Mouse (Mus musculus) c-Kit-negative CD71-positive TER-119-positive erythroid progenitor cells, embryonic 14.5 days (primary cell): ENCODE data around the gene Trim47.
"Not testable (repeated sequence)": the region's sequence is repeated elsewhere in the genome, so short reads cannot be mapped to it uniquely, and the experiment has no call there.

ENCODE experiments used
- DNase-seq: peaks from one replicate; pipeline ENCODE4 v3.0.0-alpha.2; 2013; ENCODE audit warnings: low read depth, low spot score

Trim47 gene

GRCm38 (mm10) chr11:116138096-116138467 is 11.1 kb upstream of the Trim47 start:
- no peak for DNase-seq

- DNase-seq, result no peak
Measured at GRCm38 (mm10) chr11:116134171-116134570, 7.2 kb upstream of the Trim47 start.

DNA sequence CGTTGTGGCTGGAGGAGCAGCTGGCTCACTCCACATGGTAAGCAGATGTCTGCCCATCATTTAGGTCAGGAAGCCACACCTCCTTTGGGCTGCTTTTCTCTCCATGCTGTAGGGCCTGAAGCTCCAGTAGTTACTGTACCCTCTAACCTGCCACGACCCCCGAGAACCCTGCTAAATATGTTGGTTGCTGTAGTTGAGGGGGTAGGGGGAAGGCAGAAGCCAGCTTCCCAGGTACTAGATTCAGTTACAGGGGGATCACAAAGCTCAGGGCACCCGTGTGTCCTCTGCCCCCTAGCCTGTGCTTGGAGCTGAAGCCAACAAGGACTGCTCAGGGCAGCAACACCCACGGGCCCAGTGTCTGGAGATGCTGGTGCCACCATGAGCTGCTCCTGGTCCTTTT is 6.5 kb upstream of the Trim47 start:
- DNase-seq, result no peak

DNA sequence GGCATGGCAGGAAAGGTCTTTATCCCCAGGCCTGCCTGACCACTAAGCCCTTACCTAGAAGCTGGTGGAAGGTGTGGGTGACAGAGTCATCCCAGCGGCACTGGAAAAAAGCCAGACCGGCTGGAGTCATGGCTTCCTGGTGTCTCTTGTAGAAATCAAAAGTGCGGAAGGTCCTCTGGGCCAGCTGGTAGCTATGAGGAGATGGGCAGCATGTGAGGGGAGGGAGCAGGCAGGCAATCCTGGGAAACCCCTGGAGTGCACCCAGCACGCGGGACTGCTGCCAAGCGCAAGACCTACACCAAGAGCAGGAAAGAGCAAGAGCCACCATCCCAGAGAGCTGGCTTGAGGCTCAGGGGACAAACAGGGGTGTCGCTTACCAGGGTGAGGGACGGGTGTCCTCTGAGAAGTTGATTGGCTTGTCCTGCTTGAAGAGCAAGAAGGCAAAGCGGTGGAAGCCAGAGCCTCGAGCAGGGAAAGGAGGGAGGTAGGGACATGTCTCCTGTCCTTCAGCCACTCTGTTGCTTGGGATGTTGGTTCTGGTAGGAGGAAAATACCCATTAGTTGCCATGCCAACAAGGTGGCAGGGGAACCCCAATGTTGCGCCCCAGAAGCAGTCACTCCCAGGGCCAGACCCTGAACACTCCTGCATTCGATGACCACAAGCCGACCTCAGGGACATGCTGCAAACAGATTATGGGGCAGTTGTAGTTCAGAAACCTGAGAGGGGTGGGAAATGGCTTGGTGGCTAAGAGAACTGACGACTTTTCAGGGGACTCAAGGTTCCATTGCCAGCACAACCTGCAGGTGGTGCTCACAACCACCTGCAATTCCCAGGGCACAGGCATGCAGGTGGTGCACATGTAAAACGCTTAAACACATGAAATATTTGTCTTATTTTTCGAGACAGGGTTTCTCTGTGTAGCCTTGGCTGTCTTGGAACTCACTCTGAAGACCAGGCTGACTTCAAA is 5.6 kb upstream of the Trim47 start:
- no peak for DNase-seq

DNA sequence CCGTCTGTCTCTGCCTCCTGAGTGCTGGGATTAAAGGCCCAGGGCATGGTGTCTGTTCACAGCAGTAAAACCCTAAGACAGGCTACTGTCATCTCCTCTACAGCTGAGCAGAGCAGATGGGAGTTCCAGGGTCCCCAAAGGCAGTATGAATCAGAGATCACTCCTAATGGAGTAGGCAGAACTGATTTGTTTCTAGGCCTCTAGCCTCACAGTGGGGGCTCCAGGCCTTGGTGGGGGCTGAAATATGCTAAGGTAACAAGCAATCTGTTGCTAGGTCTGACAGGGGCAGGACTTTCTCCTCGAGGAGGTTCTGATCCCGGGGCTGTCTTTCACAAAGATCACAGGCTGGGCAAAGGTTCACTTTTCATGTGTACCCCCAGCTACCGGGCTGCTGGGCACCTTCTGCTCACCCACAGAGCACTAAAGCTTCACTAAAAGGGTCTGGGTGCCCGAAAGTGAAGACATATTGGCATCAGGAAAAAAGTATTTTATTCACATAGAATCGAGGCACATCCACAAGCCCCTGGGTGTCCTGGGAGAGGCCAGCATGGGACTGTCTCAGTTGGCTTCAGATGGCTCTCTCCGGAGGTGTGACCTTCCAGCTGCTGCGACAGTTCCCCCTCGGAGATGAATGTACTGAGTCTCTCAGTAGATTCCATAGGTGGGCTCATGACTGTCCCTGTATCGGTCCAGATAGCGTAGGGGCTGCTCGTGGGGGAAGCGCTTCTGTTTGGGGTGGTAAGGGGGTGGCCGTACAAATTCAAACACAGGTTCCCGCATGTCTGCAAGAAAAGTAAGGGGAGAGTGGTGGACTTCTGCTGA is 4.5 kb upstream of the Trim47 start:
- DNase-seq, result no peak

DNA sequence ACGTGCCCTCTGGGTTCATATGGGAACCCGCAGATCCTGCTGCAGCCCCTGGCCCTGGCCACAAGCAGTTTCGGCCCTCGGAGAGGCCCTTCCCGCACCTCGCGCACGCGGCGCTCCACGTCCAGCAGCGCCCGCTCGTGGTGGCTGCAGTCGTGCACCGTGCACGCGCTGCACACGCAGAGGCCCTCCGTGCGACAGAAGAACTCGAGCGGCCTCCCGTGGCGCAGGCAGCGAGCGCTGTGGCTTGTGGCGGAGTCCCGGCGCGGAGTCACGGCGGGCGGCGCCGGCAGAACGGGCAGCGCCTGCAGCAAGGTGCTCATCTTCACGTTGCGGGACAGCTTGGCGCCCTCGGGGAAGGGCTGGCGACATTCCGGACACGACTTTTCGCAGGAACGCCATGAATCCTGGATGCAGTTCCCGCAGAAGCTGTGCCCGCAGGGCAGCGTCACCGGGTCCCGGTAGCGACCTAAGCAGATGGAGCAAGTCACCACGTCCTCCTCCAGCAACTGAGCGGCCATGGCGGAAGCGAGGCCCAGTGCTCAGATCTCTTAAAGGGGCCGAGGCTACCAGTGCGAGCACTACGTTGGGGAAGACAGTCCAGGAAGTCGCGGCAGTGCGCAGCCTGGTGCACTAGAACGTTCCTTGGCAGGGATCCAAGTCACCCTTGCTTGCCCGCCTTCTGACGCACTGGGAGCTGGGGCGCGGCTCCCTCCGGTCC is 3.6 kb upstream of the Trim47 start, which contains the start of gene Trim65:
Gene Trim65, minus strand, starts transcription at position 641 of the 718 bp plus-strand sequence.
- DNase-seq, result no peak

GRCm38 (mm10) chr11:116129993-116130487 is 3.0 kb upstream of the Trim47 start:
- no peak for DNase-seq

DNA sequence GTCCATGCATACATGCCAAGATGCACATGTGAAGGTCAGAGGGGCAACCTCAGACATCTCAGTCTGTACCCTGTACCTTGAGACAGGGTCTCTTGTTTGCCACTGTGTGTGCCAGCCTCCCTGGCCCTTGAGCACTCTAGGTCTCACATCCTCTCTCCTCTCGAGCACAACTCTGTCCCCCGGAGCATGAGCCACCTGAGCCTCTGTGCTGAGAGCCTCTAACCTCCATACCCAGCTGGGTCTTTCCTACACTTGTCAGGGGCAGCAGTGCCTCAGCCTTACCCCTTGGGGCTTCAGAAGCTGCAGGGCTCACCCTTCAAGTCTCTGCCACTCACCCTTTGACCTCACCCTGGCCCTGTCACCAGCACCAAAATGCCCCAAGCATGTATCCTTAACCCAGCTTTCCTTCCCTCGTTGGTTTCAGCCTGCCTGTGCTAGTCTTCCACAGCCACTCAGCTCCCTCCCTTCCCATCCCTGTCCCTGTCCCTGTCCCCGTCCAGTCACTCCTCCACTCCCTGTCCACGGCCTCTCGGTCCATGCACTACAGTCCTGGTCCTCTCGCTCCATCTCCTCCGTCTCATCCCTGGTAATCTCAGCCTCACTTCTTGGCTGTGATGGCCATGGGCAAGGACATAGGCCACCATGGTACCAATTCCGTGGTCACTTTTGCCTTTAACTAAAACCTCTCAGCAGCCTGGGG is 2.2 kb upstream of the Trim47 start:
- no peak for DNase-seq

- no peak for DNase-seq
Measured at GRCm38 (mm10) chr11:116127986-116128385, 976 bp upstream of the Trim47 start.

- no peak for DNase-seq
Measured at GRCm38 (mm10) chr11:116126261-116126660, 749 bp downstream of the Trim47 start.

DNA sequence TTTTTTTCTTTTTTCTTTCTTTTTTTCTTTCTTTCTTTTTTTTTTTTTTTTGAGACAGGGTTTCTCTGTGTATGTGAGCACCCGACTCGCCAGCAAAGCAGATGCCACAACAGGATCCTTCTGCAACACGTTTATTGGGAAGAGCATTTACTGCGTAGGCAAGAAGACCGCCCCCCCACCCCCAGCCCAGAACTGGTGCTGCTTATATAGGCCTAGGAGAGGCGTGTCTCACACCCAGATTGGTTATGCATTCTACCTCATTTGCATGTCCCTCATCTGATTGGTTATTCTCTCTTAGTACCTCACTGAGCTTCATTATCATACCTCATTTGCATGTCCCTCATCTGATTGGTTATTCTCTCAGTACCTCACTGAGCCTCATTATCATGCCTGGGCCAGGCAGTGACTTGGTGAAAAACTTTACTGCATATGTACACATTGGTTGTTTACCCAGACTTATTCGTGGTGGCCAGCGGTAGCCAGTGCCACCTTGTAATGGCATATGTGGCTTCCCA is 5.2 kb downstream of the Trim47 start:
- DNase-seq, result not testable (repeated sequence)

GRCm38 (mm10) chr11:116117819-116118218 is 9.2 kb downstream of the Trim47 start:
- no peak for DNase-seq

GRCm38 (mm10) chr11:116117241-116117640 is 9.8 kb downstream of the Trim47 start:
- DNase-seq, result no peak

DNA sequence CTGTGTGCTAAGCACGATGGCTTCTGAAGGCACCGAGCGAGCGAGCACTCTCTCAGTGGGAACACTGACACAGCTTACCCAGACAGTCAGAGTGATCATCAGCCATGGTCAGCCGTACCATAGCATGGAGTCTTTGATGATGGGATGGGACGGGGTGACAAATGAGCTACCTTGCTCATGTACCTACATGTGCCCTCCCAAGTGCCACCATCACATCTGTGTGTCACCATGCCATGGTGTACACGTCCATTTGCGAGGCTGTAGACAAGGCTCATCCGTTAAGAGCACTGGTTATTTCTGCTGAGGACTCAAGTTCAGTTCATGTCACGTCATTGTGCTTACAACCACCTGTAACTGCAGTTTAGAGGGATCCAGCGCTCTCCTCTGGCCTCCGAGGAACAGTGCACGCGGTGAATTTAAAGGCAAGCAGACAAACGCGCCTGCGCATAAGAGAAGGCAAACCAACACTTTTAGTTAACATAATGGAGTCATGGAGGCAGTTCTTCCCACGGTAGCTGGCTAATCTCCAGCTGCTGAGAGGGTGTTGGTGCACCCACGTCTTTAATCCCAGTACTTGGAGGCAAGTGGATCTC is 15.3 kb downstream of the Trim47 start:
- DNase-seq, result no peak

DNA sequence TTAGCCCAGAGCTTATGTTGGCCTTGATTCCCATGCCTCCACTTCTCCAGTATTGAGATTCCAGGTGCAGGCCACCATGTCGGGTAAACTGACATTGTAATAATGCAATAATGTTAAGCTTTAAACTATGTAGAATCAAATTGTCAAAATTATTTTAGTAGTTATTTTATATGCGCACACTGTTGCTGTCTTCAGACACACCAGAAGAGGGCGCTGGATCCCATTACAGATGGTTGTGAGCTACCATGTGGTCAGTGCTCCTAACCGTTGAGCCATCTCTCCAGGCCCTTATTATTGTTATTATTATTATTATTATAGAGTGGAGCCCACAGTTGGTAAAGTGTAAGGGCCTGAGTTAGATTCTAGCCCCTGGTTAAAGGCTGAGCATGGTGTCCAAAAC is 15.9 kb downstream of the Trim47 start:
- no peak for DNase-seq

GRCm38 (mm10) chr11:116110540-116110939 is 16.5 kb downstream of the Trim47 start:
- DNase-seq, result no peak

GRCm38 (mm10) chr11:116110131-116110530 is 16.9 kb downstream of the Trim47 start:
- DNase-seq, result no peak

DNA sequence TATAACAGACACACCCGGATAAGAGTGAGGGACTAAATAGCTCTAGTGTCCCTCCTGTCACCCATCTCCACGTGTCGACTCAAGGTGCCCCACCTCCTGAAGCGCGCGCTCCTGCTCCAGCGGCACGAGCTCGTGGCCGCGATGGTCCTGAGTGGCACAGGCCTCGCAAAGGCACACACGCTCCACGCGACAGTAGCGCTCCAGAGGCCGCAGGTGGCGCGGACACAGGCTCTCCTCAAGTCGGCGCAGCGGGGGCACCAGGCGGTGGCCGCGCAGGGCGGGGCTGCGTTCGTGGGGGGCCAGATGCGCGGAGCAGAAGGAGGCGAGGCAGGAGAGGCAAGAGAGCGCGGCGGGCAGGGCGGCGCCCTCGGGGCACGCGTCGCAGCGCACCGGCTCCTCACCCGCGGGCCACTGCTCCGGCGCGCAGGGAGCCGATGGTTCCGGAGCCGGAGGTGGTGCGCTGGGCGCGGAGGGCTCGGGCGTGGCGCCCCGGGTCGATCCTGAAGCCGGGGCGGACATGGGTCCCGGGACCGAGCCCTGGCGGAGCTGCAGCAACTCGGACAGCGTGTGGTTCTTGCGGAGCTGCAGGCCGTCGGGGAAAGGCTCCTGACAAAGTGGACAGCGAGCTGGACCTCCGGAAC is 17.4 kb downstream of the Trim47 start:
- DNase-seq, result no peak

GRCm38 (mm10) chr11:116108464-116109137 is 18.4 kb downstream of the Trim47 start:
- DNase-seq, result no peak
